In the genomic region with DNA sequence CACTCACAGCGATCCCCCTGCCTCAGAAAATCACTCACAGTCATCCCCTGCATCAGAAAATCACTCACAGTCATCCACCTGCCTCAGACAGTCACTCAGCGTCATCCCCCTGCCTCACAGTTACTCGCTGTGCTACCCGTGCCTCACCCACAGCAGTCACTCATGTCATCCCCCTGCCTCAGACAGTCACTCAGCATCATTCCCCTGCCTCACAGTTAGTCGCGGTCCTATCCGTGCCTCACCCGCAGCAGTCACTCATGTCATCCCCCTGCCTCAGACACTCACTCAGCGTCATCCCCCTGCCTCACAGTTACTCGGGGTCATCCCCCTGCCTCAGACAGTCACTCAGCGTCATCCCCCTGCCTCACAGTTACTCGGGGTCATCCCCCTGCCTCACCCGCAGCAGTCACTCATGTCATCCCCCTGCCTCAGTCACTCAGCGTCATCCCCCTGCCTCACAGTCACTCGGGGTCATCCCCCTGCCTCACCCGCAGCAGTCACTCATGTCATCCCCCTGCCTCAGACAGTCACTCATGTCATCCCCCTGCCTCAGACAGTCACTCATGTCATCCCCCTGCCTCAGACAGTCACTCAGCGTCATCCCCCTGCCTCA, we compare ENCODE assay signal across 8 mouse cellular contexts. TPM values are rescaled to one million over a fixed set of nuclear protein-coding genes. Genes with fewer than 3 reads are reported as not detected.
A peak's percentile ranks its signal among the peaks of the same experiment; 100 is the strongest.
DNase-seq lines count a peak whose midpoint lies in the region; ATAC-seq and TF ChIP-seq lines count a peak whose summit lies in the region.
"Not testable (repeated sequence)": the region's sequence is repeated elsewhere in the genome, so short reads cannot be mapped to it uniquely, and the experiment has no call there.

No protein-coding gene starts in this region.

- not testable (repeated sequence) for H3K4me2 ChIP-seq in hindbrain, postnatal 0 days (ENCODE audit: low read depth, low read length); limb, embryonic 11.5 days (ENCODE audit: low read depth, severe bottlenecking)

- peaks cover 2 to 21% of the 10 kb centered on the region in 2 experiments; a peak in 3 of 4 replicates for H3K4me1 ChIP-seq in ES-E14 (ENCODE audit: control insufficient read depth in 2 of 2, insufficient read depth in 2 of 2, low read length in 2 of 2, poor library complexity in 1 of 2)
- H3K4me1 ChIP-seq in hindbrain, postnatal 0 days (ENCODE audit: insufficient read depth, low read length); limb, embryonic 11.5 days (ENCODE audit: control insufficient read depth, insufficient read depth, low read length): not testable (repeated sequence)

- in situ Hi-C loops in ES-E14 (cut with MboI; ENCODE audit: low sequenced_read_pairs in 2 of 2, unreplicated experiment in 2 of 2), result not testable (repeated sequence)

- not testable (repeated sequence) for H3K27me3 ChIP-seq in hindbrain, postnatal 0 days (ENCODE audit: insufficient read depth, low read length); limb, embryonic 11.5 days (ENCODE audit: control insufficient read depth, insufficient read depth, low read length)

- not testable (repeated sequence) for ATAC-seq in hindbrain, postnatal 0 days; limb, embryonic 11.5 days (ENCODE audit: insufficient number of reproducible peaks, low FRiP score, low TSS enrichment, low read depth)

- H3K9me3 ChIP-seq in ES-E14 (ENCODE audit: control insufficient read depth, insufficient read depth, low read depth, low read length), result peaks cover 12% of the 10 kb centered on the region; the same call in 1 of the 2 replicates
- peaks cover 14% of the 10 kb centered on the region; the same call in 1 of the 2 replicates for H3K9me3 ChIP-seq in hindbrain, postnatal 0 days (ENCODE audit: low read length)
- peaks cover 17% of the 10 kb centered on the region for H3K9me3 ChIP-seq in limb, embryonic 11.5 days (ENCODE audit: control insufficient read depth, low read length)

- TF ChIP-seq CTCF in hindbrain, postnatal 0 days (IDR thresholded peaks at IDR 0.05; ENCODE audit: low read depth), result not testable (repeated sequence)

- DNase-seq in 3134 (ENCODE audit: extremely low read depth, insufficient read length, low spot score) (peak; percentile 44), ES-E14 (ENCODE audit: low read depth, low spot score) (peak; percentile 55)
- DNase-seq in adrenal gland, postnatal 10 days, result peak; percentile 55
- peak; percentile 0 for DNase-seq in embryo, embryonic 9.5 days (ENCODE audit: extremely low spot score)
- DNase-seq in hindbrain, postnatal 0 days (ENCODE audit: low spot score), result peak; percentile 1
- DNase-seq in limb, embryonic 11.5 days (ENCODE audit: low spot score), result peak; percentile 15
- peak; percentile 82 for DNase-seq in naive thymus-derived CD4-positive, alpha-beta T cell, adult 2 months (ENCODE audit: low read depth)
- DNase-seq in testis, postnatal 14 days (ENCODE audit: low spot score), result peak; percentile 64

- peaks cover 16% of the 10 kb centered on the region; the same call in 1 of the 2 replicates for H3K36me3 ChIP-seq in ES-E14 (ENCODE audit: control insufficient read depth, insufficient read depth, low read length, poor library complexity, severe bottlenecking)
- H3K36me3 ChIP-seq in hindbrain, postnatal 0 days (ENCODE audit: insufficient read depth, low read length); limb, embryonic 11.5 days (ENCODE audit: control insufficient read depth, insufficient read depth, low read length): not testable (repeated sequence)

- H3K9ac ChIP-seq in ES-E14 (ENCODE audit: insufficient read depth, low read depth, low read length, poor library complexity, severe bottlenecking); hindbrain, postnatal 0 days (replicated peaks; ENCODE audit: low read length); limb, embryonic 11.5 days (ENCODE audit: low read length): not testable (repeated sequence)

- H3K27ac ChIP-seq in ES-E14 (ENCODE audit: insufficient read depth, low read depth, low read length, poor library complexity, severe bottlenecking); hindbrain, postnatal 0 days; limb, embryonic 11.5 days (replicated peaks; ENCODE audit: low read depth, low read length): not testable (repeated sequence)

- not testable (repeated sequence) for H3K4me3 ChIP-seq in ES-E14 (ENCODE audit: insufficient read depth in 1 of 2, low read depth in 1 of 2, low read length in 2 of 2, poor library complexity in 1 of 2, severe bottlenecking in 1 of 2); hindbrain, postnatal 0 days (ENCODE audit: low read length); limb, embryonic 11.5 days (ENCODE audit: low read depth, low read length)

- 56% methylated on average over 17 of the region's 17 CpGs for WGBS in hindbrain, postnatal 0 days
- WGBS in limb, embryonic 11.5 days, result no CpG with 5 or more reads among the region's 17 CpGs

RNA-seq across cellular contexts. Expression of a gene that starts 13.4 kb away (rescaled TPM):
- total RNA-seq in ES-E14 (2012; rRNA removed), result 165 and 322 TPM in 2 replicates
- 100 to 1,000 TPM; 102 to 237 TPM for total RNA-seq in adrenal gland, postnatal 10 days (2021)
- total RNA-seq in hindbrain, postnatal 0 days (2014; rRNA removed), result 8.3 and 87.1 TPM in 2 replicates
- 194 and 245 TPM in 2 replicates for polyA plus RNA-seq in hindbrain, postnatal 0 days (2015; fragmentation: Nextera tagmentation; extraction: Ambion mirVana)
- 244 and 297 TPM in 2 replicates for polyA plus RNA-seq in limb, embryonic 11.5 days (2014; fragmentation: Nextera tagmentation; extraction: Ambion mirVana)

Comparison
In these comparisons a context has a peak if more than half of its experiments do, and no peak if none do; other contexts are left out.
1. DNase-seq: peak in every context shown above with its lines; median percentile 82 in naive thymus-derived CD4-positive, alpha-beta T cell, adult 2 months; 64 in testis, postnatal 14 days; 55 in ES-E14; 55 in adrenal gland, postnatal 10 days; 44 in 3134; 15 in limb, embryonic 11.5 days; 1 in hindbrain, postnatal 0 days; 0 in embryo, embryonic 9.5 days.